Mouse (Mus musculus) adrenal gland, adult (tissue): ENCODE measurements around the gene Fam205a4.
"Not testable (repeated sequence)": the region's sequence is repeated elsewhere in the genome, so short reads cannot be mapped to it uniquely, and the experiment has no call there.

Source experiments
- DNase-seq, 2 experiments: peaks; one replicate each; pipeline ENCODE4 v3.0.0; 2022 to 2023; ENCODE audit warnings: low spot score in 1 of 2; ENCODE audit not compliant: inconsistent age in 2 of 2

The Fam205a4 gene

GRCm38 (mm10) chr4:41965758-41966157, at the start of gene Fam205a4:
TSS of gene Fam205a4 (plus strand) at chr4:41966058.
- DNase-seq: not testable (repeated sequence)

- DNase-seq: not testable (repeated sequence)
Measured at GRCm38 (mm10) chr4:41941272-41941671, 24.6 kb upstream of the Fam205a4 start, which contains the start of gene Gm20878. TSS of gene Gm20878 (plus strand) at chr4:41941572.
